Mouse (Mus musculus): ENCODE data around the gene Vgll4. TPM values are rescaled to one million over a fixed set of nuclear protein-coding genes. Genes with fewer than 3 reads are reported as not detected.
"Not testable (repeated sequence)": the region's sequence is repeated elsewhere in the genome, so short reads cannot be mapped to it uniquely, and the experiment has no call there.

The Vgll4 gene
- total and polyA plus RNA-seq, 3 experiments: 33.3 to 39.4 (median 35.0) TPM

DNA sequence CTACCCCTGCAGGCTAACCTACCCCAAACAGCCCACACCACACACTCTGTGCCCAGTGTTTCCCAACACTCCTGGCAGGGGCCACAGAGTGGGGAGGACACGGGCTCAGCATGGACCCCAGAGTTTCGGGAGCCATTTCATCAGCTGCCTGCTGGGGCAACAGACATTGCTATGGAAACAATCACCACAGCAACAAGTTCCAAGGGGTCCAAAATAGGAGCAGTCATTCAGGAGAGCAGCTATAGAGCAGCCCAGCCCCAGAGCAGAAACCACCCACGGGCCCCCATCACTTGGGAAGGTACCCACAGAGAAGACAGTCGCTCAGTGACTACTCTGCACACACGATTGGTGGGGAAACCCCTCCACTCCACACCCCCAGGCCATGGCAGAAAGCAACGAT lies 77.4 kb downstream of the Vgll4 start:
- ATAC-seq (ENCODE audit: extremely low read depth, insufficient number of reproducible peaks, low FRiP score, poor library complexity, severe bottlenecking): no peak
- DNase-seq (ENCODE audit: low spot score): no peak
- H3K9me3 ChIP-seq (replicated peaks): no peaks in the 10 kb centered on the region
- H3K4me3 ChIP-seq (ENCODE audit: low read depth, low read length): no peak overlapping the region
- peaks cover 88% of the 10 kb centered on the region for H3K36me3 ChIP-seq (replicated peaks)
- no peaks in the 10 kb centered on the region for H3K27me3 ChIP-seq (ENCODE audit: insufficient read depth, low read length)
- no peak for TF ChIP-seq CTCF (IDR thresholded peaks at IDR 0.05; ENCODE audit: low read depth, low read length)
- H3K4me1 ChIP-seq (ENCODE audit: insufficient read depth, low read depth, low read length): peaks cover 49% of the 10 kb centered on the region

DNA sequence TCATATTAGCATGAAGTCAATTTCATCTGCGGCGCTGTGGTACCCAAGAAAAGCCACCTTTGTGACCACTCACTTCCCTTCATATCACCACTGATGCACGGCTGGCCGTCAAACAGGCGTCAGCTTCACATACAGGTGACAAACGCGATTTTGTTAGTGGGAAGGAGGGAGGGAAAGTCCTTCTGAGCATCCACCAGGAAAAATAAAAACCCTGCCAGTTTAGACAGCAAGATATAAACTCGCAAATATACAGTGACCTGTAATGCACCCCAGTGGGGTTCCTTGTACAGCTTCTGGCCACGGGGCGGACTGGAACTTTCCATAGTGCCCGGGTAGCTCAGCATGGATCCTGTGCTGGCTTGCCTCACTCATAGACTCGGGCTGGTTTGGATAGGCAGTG lies 78.0 kb downstream of the Vgll4 start:
- peaks cover 53% of the 10 kb centered on the region for H3K4me1 ChIP-seq (ENCODE audit: insufficient read depth, low read depth, low read length)

DNA sequence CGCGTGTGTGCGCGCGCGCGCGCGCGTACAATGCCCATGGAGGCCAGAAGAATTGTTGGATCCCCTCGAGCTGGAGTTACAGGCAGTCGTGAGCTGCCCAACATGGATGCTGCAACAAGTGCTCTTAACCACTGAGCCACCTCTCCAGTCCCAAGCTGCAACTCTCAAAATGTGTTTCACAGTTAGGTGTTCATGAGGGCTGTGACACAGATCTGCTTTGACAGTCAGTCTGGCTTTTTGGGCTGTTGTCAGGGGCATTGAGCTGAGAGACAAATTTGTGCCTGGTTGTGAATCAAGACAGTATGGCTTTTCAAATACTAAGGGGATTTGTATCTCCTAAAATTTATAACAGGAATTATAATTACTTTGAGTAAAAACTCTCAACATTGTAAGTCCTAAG lies 78.5 kb downstream of the Vgll4 start:
- Histone ChIP-seq H3K27me3 (ENCODE audit: insufficient read depth, low read length) (no peaks in the 10 kb centered on the region), H3K4me1 (ENCODE audit: insufficient read depth, low read depth, low read length) (peaks cover 51% of the 10 kb centered on the region), H3K9me3 (replicated peaks) (no peaks in the 10 kb centered on the region), H3K36me3 (replicated peaks) (peaks cover 88% of the 10 kb centered on the region), H3K4me3 (ENCODE audit: low read depth, low read length) (no peak overlapping the region)
- no peak for ATAC-seq (ENCODE audit: extremely low read depth, insufficient number of reproducible peaks, low FRiP score, poor library complexity, severe bottlenecking)
- no peak for TF ChIP-seq POLR2AphosphoS5 (IDR thresholded peaks at IDR 0.05; ENCODE audit: insufficient replicate concordance, low read depth, low read length)
- TF ChIP-seq GATA2 (IDR thresholded peaks at IDR 0.05; ENCODE audit: borderline replicate concordance, low read depth, low read length): no peak
- TF ChIP-seq CTCF (IDR thresholded peaks at IDR 0.05; ENCODE audit: low read depth, low read length): no peak
- TF ChIP-seq GATA1 (IDR thresholded peaks at IDR 0.05; ENCODE audit: borderline replicate concordance, low read length): no peak
- no peak for TF ChIP-seq TAL1 (conservative IDR thresholded peaks at IDR 0.05; ENCODE audit: low read depth, low read length)
- DNase-seq (ENCODE audit: low spot score): no peak

More for the DNA sequence above, 78.0 kb downstream of the Vgll4 start:
- Histone ChIP-seq H3K9me3 (replicated peaks) (no peaks in the 10 kb centered on the region), H3K36me3 (replicated peaks) (peaks cover 88% of the 10 kb centered on the region), H3K27me3 (ENCODE audit: insufficient read depth, low read length) (no peaks in the 10 kb centered on the region), H3K4me3 (ENCODE audit: low read depth, low read length) (no peak overlapping the region)
- no peak for DNase-seq (ENCODE audit: low spot score)
- ATAC-seq (ENCODE audit: extremely low read depth, insufficient number of reproducible peaks, low FRiP score, poor library complexity, severe bottlenecking): no peak
- TF ChIP-seq GATA2 (IDR thresholded peaks at IDR 0.05; ENCODE audit: borderline replicate concordance, low read depth, low read length) (no peak), TAL1 (conservative IDR thresholded peaks at IDR 0.05; ENCODE audit: low read depth, low read length) (no peak), CTCF (IDR thresholded peaks at IDR 0.05; ENCODE audit: low read depth, low read length) (no peak), POLR2AphosphoS5 (IDR thresholded peaks at IDR 0.05; ENCODE audit: insufficient replicate concordance, low read depth, low read length) (no peak), GATA1 (IDR thresholded peaks at IDR 0.05; ENCODE audit: borderline replicate concordance, low read length) (no peak)

DNA sequence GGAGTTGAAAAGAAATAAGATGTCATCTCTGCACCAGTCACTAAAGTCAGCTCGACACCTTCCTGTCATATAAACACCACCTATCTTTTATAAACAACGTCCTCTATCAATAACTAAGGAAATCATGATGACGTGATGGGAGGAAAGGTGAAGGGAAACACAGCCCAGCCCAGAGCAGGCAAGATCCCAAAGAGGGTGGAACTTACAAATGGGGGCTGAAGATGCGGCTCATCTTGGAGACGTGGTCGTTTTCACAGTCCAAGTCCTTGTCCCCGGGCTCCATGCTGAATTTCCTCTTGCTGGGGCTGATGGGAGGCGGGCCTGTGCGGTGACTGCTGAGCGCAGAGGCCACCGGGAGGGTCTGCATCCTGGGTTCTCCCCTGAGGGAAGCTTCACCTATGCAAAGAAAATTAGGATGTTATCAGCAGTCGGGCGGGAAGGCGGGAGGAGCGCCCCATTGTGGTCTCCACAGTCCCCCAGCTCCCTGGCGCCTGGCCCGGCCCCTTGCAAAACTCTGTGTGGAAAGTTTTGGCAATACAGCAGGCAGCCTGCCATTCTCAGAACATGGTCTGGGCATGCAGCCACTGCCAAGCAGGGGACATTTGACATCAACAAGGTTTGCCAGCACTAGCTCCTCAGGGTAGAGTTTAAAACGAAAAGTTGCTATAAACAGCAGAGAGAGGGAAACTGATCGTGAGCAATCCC lies 79.2 kb downstream of the Vgll4 start:
- H3K36me3 ChIP-seq (replicated peaks): peaks cover 90% of the 10 kb centered on the region
- 0 out of 2 replicates have a peak, but pooled peaks cover 3% of the 10 kb centered on the region for H3K9me3 ChIP-seq (replicated peaks)
- H3K27me3 ChIP-seq (ENCODE audit: insufficient read depth, low read length): no peaks in the 10 kb centered on the region
- TF ChIP-seq POLR2AphosphoS5 (IDR thresholded peaks at IDR 0.05; ENCODE audit: insufficient replicate concordance, low read depth, low read length) (no peak), GATA2 (IDR thresholded peaks at IDR 0.05; ENCODE audit: borderline replicate concordance, low read depth, low read length) (no peak), TAL1 (conservative IDR thresholded peaks at IDR 0.05; ENCODE audit: low read depth, low read length) (no peak), GATA1 (IDR thresholded peaks at IDR 0.05; ENCODE audit: borderline replicate concordance, low read length) (no peak), CTCF (IDR thresholded peaks at IDR 0.05; ENCODE audit: low read depth, low read length) (no peak)
- ATAC-seq (ENCODE audit: extremely low read depth, insufficient number of reproducible peaks, low FRiP score, poor library complexity, severe bottlenecking) (no peak), DNase-seq (ENCODE audit: low spot score) (no peak)
- H3K4me1 ChIP-seq (ENCODE audit: insufficient read depth, low read depth, low read length): peaks cover 55% of the 10 kb centered on the region
- no peak overlapping the region for H3K4me3 ChIP-seq (ENCODE audit: low read depth, low read length)

DNA sequence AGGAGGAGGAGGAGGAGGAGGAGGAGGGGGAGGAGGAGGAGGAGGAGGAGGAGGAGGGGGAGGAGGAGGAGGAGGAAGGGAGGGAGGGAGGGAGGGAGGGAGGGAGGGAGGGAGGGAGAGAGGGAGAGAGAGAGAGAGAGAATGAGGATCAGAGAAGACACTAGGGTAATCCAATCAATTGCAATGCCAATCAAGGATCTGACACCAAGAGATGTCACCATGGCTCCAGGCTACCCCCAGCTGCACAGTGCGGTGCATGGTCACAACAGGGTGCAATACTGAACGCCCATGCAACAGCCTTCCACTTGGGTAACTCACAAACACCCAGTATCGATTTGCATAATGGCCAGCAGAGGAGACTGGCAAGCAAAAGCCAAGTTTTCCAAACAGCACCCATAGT lies 79.8 kb downstream of the Vgll4 start:
- not testable (repeated sequence) for H3K9me3 ChIP-seq (replicated peaks); H3K27me3 ChIP-seq (ENCODE audit: insufficient read depth, low read length); DNase-seq (ENCODE audit: low spot score); H3K4me3 ChIP-seq (ENCODE audit: low read depth, low read length); ATAC-seq (ENCODE audit: extremely low read depth, insufficient number of reproducible peaks, low FRiP score, poor library complexity, severe bottlenecking)
- peaks cover 90% of the 10 kb centered on the region for H3K36me3 ChIP-seq (replicated peaks)
- peaks cover 50% of the 10 kb centered on the region for H3K4me1 ChIP-seq (ENCODE audit: insufficient read depth, low read depth, low read length)

DNA sequence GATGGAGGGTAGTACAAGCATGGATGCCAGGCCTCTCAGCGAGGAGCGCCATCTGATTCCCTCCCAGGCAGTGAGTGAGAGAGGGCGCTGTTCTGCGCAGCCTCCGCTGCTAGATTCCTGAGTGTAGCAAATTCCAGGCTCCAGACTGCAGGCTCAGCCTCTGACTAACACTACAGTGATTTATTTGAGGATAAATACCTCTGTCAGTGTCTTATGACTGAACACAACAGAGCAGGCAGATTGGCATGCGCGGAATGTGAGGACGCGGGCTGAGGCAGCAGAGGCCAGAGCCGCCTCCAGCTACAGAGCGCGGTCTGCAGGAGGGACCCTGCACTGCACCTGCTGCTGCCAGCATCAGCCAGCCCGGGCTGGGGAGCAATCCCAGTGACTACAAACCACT lies 80.9 kb downstream of the Vgll4 start:
- Histone ChIP-seq H3K9me3 (replicated peaks) (0 out of 2 replicates have a peak, but pooled peaks cover 3% of the 10 kb centered on the region), H3K36me3 (replicated peaks) (peaks cover 92% of the 10 kb centered on the region), H3K4me1 (ENCODE audit: insufficient read depth, low read depth, low read length) (peaks cover 41% of the 10 kb centered on the region), H3K27me3 (ENCODE audit: insufficient read depth, low read length) (no peaks in the 10 kb centered on the region), H3K4me3 (ENCODE audit: low read depth, low read length) (no peak overlapping the region)
- TF ChIP-seq CTCF (IDR thresholded peaks at IDR 0.05; ENCODE audit: low read depth, low read length) (no peak), GATA1 (IDR thresholded peaks at IDR 0.05; ENCODE audit: borderline replicate concordance, low read length) (no peak)
- no peak for ATAC-seq (ENCODE audit: extremely low read depth, insufficient number of reproducible peaks, low FRiP score, poor library complexity, severe bottlenecking)
- DNase-seq (ENCODE audit: low spot score): no peak
